ENCODE assay signal across 17 mouse cellular contexts in the genomic region with DNA sequence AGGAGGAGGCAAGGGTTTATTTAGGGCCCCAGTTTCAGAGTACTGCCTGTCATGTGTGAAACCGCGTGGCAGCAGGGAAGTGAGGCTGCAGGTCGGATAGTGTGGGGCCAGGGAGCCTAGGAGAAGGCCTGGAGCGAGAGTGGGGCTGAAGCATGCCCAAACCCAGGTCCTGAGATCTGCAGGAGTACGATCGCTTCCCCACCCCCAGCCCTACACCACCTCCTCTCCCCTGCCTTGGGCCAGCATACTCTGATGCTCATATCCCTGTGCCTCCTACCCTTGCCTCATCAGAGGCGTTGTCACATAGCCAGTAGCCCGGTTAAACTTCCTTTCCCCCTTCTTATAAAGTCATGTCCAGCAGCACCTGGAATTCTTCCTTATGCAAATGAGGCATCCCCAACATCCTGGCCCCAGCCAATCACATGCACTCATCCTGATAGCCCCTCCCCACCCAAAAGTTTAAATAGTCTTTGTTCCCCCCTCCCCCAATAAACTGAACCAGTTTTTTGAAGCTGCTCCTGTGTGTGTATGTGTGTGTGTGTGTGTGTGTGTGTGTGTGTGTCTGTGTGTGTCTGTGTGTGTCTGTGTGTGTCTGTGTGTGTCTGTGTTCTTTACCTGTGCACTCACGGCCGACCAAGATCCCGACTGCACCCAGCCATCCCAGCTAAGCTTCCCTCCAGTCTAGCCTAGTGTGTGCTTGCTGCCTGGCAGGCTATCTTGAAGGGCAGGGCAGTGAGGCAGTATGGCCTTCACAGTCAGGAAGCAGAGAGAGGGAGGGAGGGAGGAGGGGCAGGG. TPM values are rescaled to one million over a fixed set of nuclear protein-coding genes. Genes with fewer than 3 reads are reported as not detected.
DNase-seq lines count a peak whose midpoint lies in the region; ATAC-seq and TF ChIP-seq lines count a peak whose summit lies in the region.
"Had no signal": no experiment of that assay in that cellular context is flagged by ENCODE, and none has a peak within 500 bp of the region (broad histone marks: within the 10 kb centered on the region; RNA-seq: fewer than 3 reads in every experiment).

No protein-coding gene starts in this region.

- H3K4me3 ChIP-seq in heart, postnatal 0 days (ENCODE audit: low read depth, low read length) = no peak overlapping the region
- no peak overlapping the region for H3K4me3 ChIP-seq in heart, adult 2 months
- no peak overlapping the region for H3K4me3 ChIP-seq in lung, postnatal 0 days (ENCODE audit: low read depth, low read length)
- H3K4me3 ChIP-seq in stomach, embryonic 15.5 days (replicated peaks) = no peak overlapping the region
- H3K4me3 ChIP-seq in hindbrain, embryonic 10.5 days = no peak overlapping the region
- H3K4me3 ChIP-seq: limb, embryonic 13.5 days; neural tube, embryonic 12.5 days had no signal

- no peaks in the 10 kb centered on the region for H3K79me2 ChIP-seq in heart, adult 2 months (replicated peaks; ENCODE audit: control insufficient read depth, insufficient read depth, low read length)

- peak; percentile 22 for DNase-seq in heart, postnatal 0 days (ENCODE audit: low spot score)
- DNase-seq in heart, adult 2 months = no peak
- no peak for DNase-seq in lung, postnatal 0 days (ENCODE audit: low spot score)
- no peak for DNase-seq in lung, postnatal 25 days (ENCODE audit: low spot score)
- peak; percentile 55 for DNase-seq in adrenal gland, adult 8-10 months
- DNase-seq in hindbrain, embryonic 10.5 days (ENCODE audit: low spot score) = no peak
- DNase-seq: cerebellum, adult 11-12 months; gastrocnemius, postnatal 25 days; right cerebral cortex, postnatal 25 days; thymus, postnatal 4 days had no signal

- TF ChIP-seq EP300 in heart, postnatal 0 days (IDR thresholded peaks at IDR 0.05; ENCODE audit: low read depth) = no peak
- TF ChIP-seq EP300 in heart, adult 2 months (IDR thresholded peaks at IDR 0.05; ENCODE audit: insufficient read depth, low read depth, low read length) = no peak
- TF ChIP-seq EP300 in lung, postnatal 0 days (IDR thresholded peaks at IDR 0.05) = no peak

- no peaks in the 10 kb centered on the region for H3K9me3 ChIP-seq in heart, postnatal 0 days (replicated peaks; ENCODE audit: control insufficient read depth, low read length)
- H3K9me3 ChIP-seq in lung, postnatal 0 days (ENCODE audit: low read length) = no peaks in the 10 kb centered on the region
- H3K9me3 ChIP-seq in stomach, embryonic 15.5 days = no peaks in the 10 kb centered on the region
- H3K9me3 ChIP-seq in hindbrain, embryonic 10.5 days = no peaks in the 10 kb centered on the region
- H3K9me3 ChIP-seq: limb, embryonic 13.5 days; neural tube, embryonic 12.5 days had no signal

- ATAC-seq in heart, postnatal 0 days (ENCODE audit: insufficient read depth, low read depth) = no peak; the same call in 1 of the 2 replicates
- ATAC-seq in lung, postnatal 0 days = peak; percentile 77
- peak; percentile 43; the same call in 1 of the 2 replicates for ATAC-seq in stomach, embryonic 15.5 days (ENCODE audit: insufficient read depth, low FRiP score, low read depth)
- ATAC-seq: CD4-positive, CD25-positive, alpha-beta regulatory T cell, adult 4 months; midbrain, embryonic 16.5 days had no signal

- H3K4me1 ChIP-seq in heart, postnatal 0 days (ENCODE audit: control insufficient read depth, insufficient read depth) = no peaks in the 10 kb centered on the region
- no peaks in the 10 kb centered on the region for H3K4me1 ChIP-seq in heart, adult 2 months (ENCODE audit: control insufficient read depth, insufficient read depth, low read length)
- H3K4me1 ChIP-seq in lung, postnatal 0 days (ENCODE audit: insufficient read depth, low read depth, low read length) = no peaks in the 10 kb centered on the region
- H3K4me1 ChIP-seq in stomach, embryonic 15.5 days = no peaks in the 10 kb centered on the region
- H3K4me1 ChIP-seq in hindbrain, embryonic 10.5 days (replicated peaks) = peaks cover 8% of the 10 kb centered on the region
- H3K4me1 ChIP-seq: limb, embryonic 13.5 days had no signal

- intact Hi-C loops in heart, adult 2 months (cut with DNase I) = no loop called here

- TF ChIP-seq POLR2A in heart, adult 2 months (IDR thresholded peaks at IDR 0.05; ENCODE audit: insufficient read depth, low read depth, low read length) = no peak

- TF ChIP-seq CTCF in heart, postnatal 0 days (IDR thresholded peaks at IDR 0.05; ENCODE audit: low read depth) = no peak
- TF ChIP-seq CTCF in heart, adult 2 months (IDR thresholded peaks at IDR 0.05) = no peak
- no peak for TF ChIP-seq CTCF in lung, postnatal 0 days (IDR thresholded peaks at IDR 0.05)

- H3K27ac ChIP-seq in heart, postnatal 0 days (ENCODE audit: low read depth) = no peak overlapping the region
- no peak overlapping the region for H3K27ac ChIP-seq in heart, adult 2 months
- H3K27ac ChIP-seq in lung, postnatal 0 days (ENCODE audit: low read length) = no peak overlapping the region
- H3K27ac ChIP-seq in stomach, embryonic 15.5 days = no peak overlapping the region
- no peak overlapping the region for H3K27ac ChIP-seq in hindbrain, embryonic 10.5 days
- H3K27ac ChIP-seq: kidney, postnatal 0 days; limb, embryonic 13.5 days; neural tube, embryonic 12.5 days had no signal

- H3K27me3 ChIP-seq in heart, postnatal 0 days (ENCODE audit: control insufficient read depth, insufficient read depth, low read length) = no peaks in the 10 kb centered on the region
- H3K27me3 ChIP-seq in heart, adult 2 months (ENCODE audit: control insufficient read depth, insufficient read depth, low read length) = no peaks in the 10 kb centered on the region
- no peaks in the 10 kb centered on the region for H3K27me3 ChIP-seq in lung, postnatal 0 days (replicated peaks; ENCODE audit: insufficient read depth, low read length)
- H3K27me3 ChIP-seq in stomach, embryonic 15.5 days (replicated peaks) = no peaks in the 10 kb centered on the region
- peaks cover 2% of the 10 kb centered on the region; the same call in 1 of the 2 replicates for H3K27me3 ChIP-seq in hindbrain, embryonic 10.5 days (ENCODE audit: insufficient read depth, poor library complexity, severe bottlenecking)
- H3K27me3 ChIP-seq: limb, embryonic 13.5 days; neural tube, embryonic 12.5 days had no signal

- 81% methylated on average over 10 of the region's 11 CpGs for WGBS in heart, postnatal 0 days
- WGBS in heart, adult 2 months = 78% methylated on average over 11 of the region's 11 CpGs
- WGBS in lung, postnatal 0 days = 82% methylated on average over 11 of the region's 11 CpGs
- whole genome bisulfite sequencing in stomach, embryonic 15.5 days = 73% methylated on average over 11 of the region's 11 CpGs
- 76% methylated on average over 11 of the region's 11 CpGs for WGBS in hindbrain, embryonic 10.5 days

- H3K4me2 ChIP-seq in heart, postnatal 0 days (ENCODE audit: low read depth, low read length) = no peak overlapping the region
- H3K4me2 ChIP-seq in lung, postnatal 0 days (replicated peaks; ENCODE audit: low read depth, low read length) = no peak overlapping the region
- no peak overlapping the region for H3K4me2 ChIP-seq in stomach, embryonic 15.5 days
- H3K4me2 ChIP-seq: limb, embryonic 13.5 days; neural tube, embryonic 12.5 days had no signal

- peaks cover 27% of the 10 kb centered on the region for H3K36me3 ChIP-seq in heart, postnatal 0 days (replicated peaks; ENCODE audit: control insufficient read depth, insufficient read depth, low read length)
- H3K36me3 ChIP-seq in heart, adult 2 months (ENCODE audit: control insufficient read depth, insufficient read depth, low read length) = no peaks in the 10 kb centered on the region
- H3K36me3 ChIP-seq in lung, postnatal 0 days (ENCODE audit: insufficient read depth, low read length) = 0 out of 2 replicates have a peak, but pooled peaks cover 3% of the 10 kb centered on the region
- H3K36me3 ChIP-seq in stomach, embryonic 15.5 days = no peaks in the 10 kb centered on the region
- no peaks in the 10 kb centered on the region for H3K36me3 ChIP-seq in hindbrain, embryonic 10.5 days
- H3K36me3 ChIP-seq: neural tube, embryonic 12.5 days had no signal

- no peak overlapping the region for H3K9ac ChIP-seq in heart, postnatal 0 days (replicated peaks; ENCODE audit: low read depth, low read length)
- H3K9ac ChIP-seq in heart, adult 2 months (ENCODE audit: low read depth, low read length) = no peak overlapping the region
- H3K9ac ChIP-seq in lung, postnatal 0 days (replicated peaks; ENCODE audit: low read depth) = no peak overlapping the region
- no peak overlapping the region for H3K9ac ChIP-seq in stomach, embryonic 15.5 days
- H3K9ac ChIP-seq: limb, embryonic 13.5 days; neural tube, embryonic 12.5 days had no signal

RNA-seq across cellular contexts. Expression of gene A730049H05Rik, which starts 36.9 kb away (rescaled TPM):
- total RNA-seq in heart, postnatal 0 days (2014; rRNA removed; ENCODE audit: low replicate concordance) = 0.46 TPM in 2 replicates
- polyA plus RNA-seq in heart, postnatal 0 days (2015; fragmentation: Nextera tagmentation; extraction: Ambion mirVana) = 1.3 and 1.7 TPM in 2 replicates
- total RNA-seq in heart, adult 2 months (2021) = under 1 TPM in 1 of 2 experiments, not detected in 1; 0.30 TPM
- polyA plus RNA-seq in heart, adult 2 months (2012; rRNA removed) = 0.06 TPM in 1 of 2 replicates, not detected in the other
- 1.4 and 1.5 TPM in 2 replicates for polyA plus RNA-seq in lung, postnatal 0 days (2015; fragmentation: Nextera tagmentation; extraction: Ambion mirVana)
- total RNA-seq in adrenal gland, adult 8-10 months (2022) = 1 to 10 TPM; 1.9 to 7.0 (median 2.4) TPM
- 0.49 and 0.61 TPM in 2 replicates for polyA plus RNA-seq in stomach, embryonic 15.5 days (2015; fragmentation: Nextera tagmentation; extraction: Ambion mirVana)
- 0.30 and 0.90 TPM in 2 replicates for polyA plus RNA-seq in hindbrain, embryonic 10.5 days (2016; fragmentation: Nextera tagmentation; extraction: Ambion mirVana)
- total RNA-seq: common myeloid progenitor, adult 5-6 weeks had no signal
- polyA plus RNA-seq: CD4-positive, CD25-positive, alpha-beta regulatory T cell, adult 4 months; neural tube, embryonic 12.5 days had no signal

Comparison
In these comparisons a context has a peak if more than half of its experiments do, and no peak if none do; other contexts are left out.
1. DNase-seq: peak in heart, postnatal 0 days (single experiment) and adrenal gland, adult 8-10 months (single experiment); none in heart, adult 2 months (0 of 2), lung, postnatal 0 days (single experiment), lung, postnatal 25 days (single experiment) and hindbrain, embryonic 10.5 days (single experiment).